Mouse (Mus musculus) lung, embryonic 14.5 days (tissue): ENCODE results near the gene Ano6. TPM values are rescaled to one million over a fixed set of nuclear protein-coding genes. Genes with fewer than 3 reads are reported as not detected.

ENCODE experiments used
- ATAC-seq: fragments of 200-750 bp; cut with Nextera tagmentation; 2 replicates; pipeline ENCODE4 v1.8.0; 2017; ENCODE audit warnings: mild to moderate bottlenecking, moderate TSS enrichment, moderate library complexity; ENCODE audit not compliant: insufficient read depth
- DNase-seq: peaks from one replicate; pipeline ENCODE4 v3.0.0-alpha.2; 2015
- H3K27ac ChIP-seq: fragments of 300-500 bp; sonication (generic); 2 replicates; pipeline ENCODE4 v1.5.1; 2014; ENCODE audit warnings: low read depth, mild to moderate bottlenecking, moderate library complexity
- H3K27me3 ChIP-seq: fragments of 300-500 bp; sonication (generic); 2 replicates; pipeline ENCODE4 v1.6.1; 2014; ENCODE audit warnings: low read length, control low read depth; ENCODE audit not compliant: insufficient read depth
- H3K36me3 ChIP-seq: fragments of 300-500 bp; sonication (generic); 2 replicates; pipeline ENCODE4 v1.6.1; 2014; ENCODE audit warnings: control low read depth; ENCODE audit not compliant: insufficient read depth
- H3K4me1 ChIP-seq: fragments of 300-500 bp; sonication (generic); 2 replicates; pipeline ENCODE4 v1.6.1; 2014; ENCODE audit warnings: antibody characterized with exemption, control low read depth; ENCODE audit not compliant: insufficient read depth
- H3K4me2 ChIP-seq: fragments of 300-500 bp; sonication (generic); 2 replicates; pipeline ENCODE4 v1.6.1; 2014; ENCODE audit warnings: mild to moderate bottlenecking
- H3K4me3 ChIP-seq: fragments of 300-500 bp; sonication (generic); 2 replicates; pipeline ENCODE4 v1.5.1; 2014; ENCODE audit warnings: low read depth, low read length
- H3K9ac ChIP-seq: fragments of 300-500 bp; sonication (generic); 2 replicates; pipeline ENCODE4 v1.6.1; 2014
- H3K9me3 ChIP-seq: fragments of 300-500 bp; sonication (generic); 2 replicates; pipeline ENCODE4 v1.6.1; 2016; ENCODE audit warnings: low read depth, low read length, control low read depth
- CTCF ChIP-seq: IDR thresholded peaks from 2 replicates; pipeline ENCODE4 v1.5.1; 2016; ENCODE audit warnings: antibody characterized with exemption, low read depth
- WGBS: fragments of 180-500 bp; shearing (Covaris S2); extraction: QIAGEN DNeasy Blood & Tissue Kit; methylation state at CpG from one replicate; pipeline ENCODE4 v1.1.7; 2014; 5-methylcytosine and 5-hydroxymethylcytosine counted together
- polyA plus RNA-seq: library from polyadenylated mRNA; unstranded; fragments of >200 nt; fragmentation: Nextera tagmentation; extraction: Ambion mirVana; gene quantifications from 2 replicates; pipeline ENCODE4 v1.2.1, GENCODE M21; 2014

The Ano6 gene
- polyA plus RNA-seq, 1 experiment from 2014 or later: 54.7 TPM

GRCm38 (mm10) chr15:95774674-95775414 is 15.8 kb upstream of the Ano6 start:
- 87% methylated on average over 9 of the region's 9 CpGs for WGBS
- no peak for TF ChIP-seq CTCF
- H3K36me3 ChIP-seq: no peaks in the 10 kb centered on the region
- no peak overlapping the region for H3K9ac ChIP-seq
- DNase-seq (no peak), ATAC-seq (no peak)
- no peak overlapping the region for H3K4me2 ChIP-seq
- no peaks in the 10 kb centered on the region for H3K9me3 ChIP-seq
- H3K27ac ChIP-seq: no peak overlapping the region
- H3K4me3 ChIP-seq: no peak overlapping the region
- H3K27me3 ChIP-seq: no peaks in the 10 kb centered on the region
- H3K4me1 ChIP-seq: no peaks in the 10 kb centered on the region

GRCm38 (mm10) chr15:95777743-95778142 is 12.9 kb upstream of the Ano6 start:
- Histone ChIP-seq H3K4me3 (no peak overlapping the region), H3K4me2 (no peak overlapping the region), H3K4me1 (no peaks in the 10 kb centered on the region), H3K9me3 (no peaks in the 10 kb centered on the region), H3K9ac (no peak overlapping the region), H3K27ac (no peak overlapping the region), H3K36me3 (no peaks in the 10 kb centered on the region), H3K27me3 (no peaks in the 10 kb centered on the region)
- 77% methylated on average over 2 of the region's 2 CpGs for WGBS
- TF ChIP-seq CTCF: no peak
- no peak for ATAC-seq
- DNase-seq: no peak

GRCm38 (mm10) chr15:95778710-95779109 is 11.9 kb upstream of the Ano6 start:
- Histone ChIP-seq H3K4me2 (no peak overlapping the region), H3K4me1 (no peaks in the 10 kb centered on the region), H3K9ac (no peak overlapping the region), H3K4me3 (no peak overlapping the region), H3K9me3 (no peaks in the 10 kb centered on the region), H3K27ac (no peak overlapping the region), H3K36me3 (no peaks in the 10 kb centered on the region), H3K27me3 (no peaks in the 10 kb centered on the region)
- DNase-seq (no peak), ATAC-seq (no peak)
- WGBS: 86% methylated on average over 4 of the region's 4 CpGs
- no peak for TF ChIP-seq CTCF

GRCm38 (mm10) chr15:95786624-95787023 is 4.0 kb upstream of the Ano6 start:
- WGBS: 85% methylated on average over 4 of the region's 4 CpGs
- Histone ChIP-seq H3K27me3 (no peaks in the 10 kb centered on the region), H3K9me3 (no peaks in the 10 kb centered on the region), H3K4me1 (no peaks in the 10 kb centered on the region), H3K4me3 (no peak overlapping the region), H3K9ac (no peak overlapping the region), H3K36me3 (no peaks in the 10 kb centered on the region), H3K4me2 (no peak overlapping the region), H3K27ac (no peak overlapping the region)
- DNase-seq (no peak), ATAC-seq (no peak)
- no peak for TF ChIP-seq CTCF

DNA sequence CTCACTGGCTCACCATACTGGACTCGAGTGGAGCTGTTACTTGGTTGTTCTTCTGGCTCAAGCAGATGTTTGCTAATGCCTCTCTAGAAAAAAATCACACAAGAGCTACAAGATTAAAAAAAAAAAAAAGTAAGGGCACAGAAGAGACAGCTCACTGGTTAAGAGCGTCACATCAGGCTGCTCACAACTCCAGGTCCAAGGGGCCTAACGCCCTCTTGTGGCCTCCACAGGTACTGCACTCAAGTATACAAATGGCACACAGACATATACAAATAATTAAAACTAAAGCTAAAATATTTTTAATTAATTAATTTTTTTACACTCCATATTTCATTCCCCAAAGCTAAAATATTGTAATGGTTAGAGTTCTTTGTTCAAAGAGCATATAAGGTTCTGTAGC is 3.1 kb upstream of the Ano6 start:
- H3K4me1 ChIP-seq: no peaks in the 10 kb centered on the region
- no peak overlapping the region for H3K27ac ChIP-seq
- 51% methylated on average over 3 of the region's 3 CpGs for WGBS
- peak; percentile 62 for TF ChIP-seq CTCF
- no peak overlapping the region for H3K4me3 ChIP-seq
- H3K4me2 ChIP-seq: no peak overlapping the region
- no peaks in the 10 kb centered on the region for H3K9me3 ChIP-seq
- H3K36me3 ChIP-seq: no peaks in the 10 kb centered on the region
- DNase-seq: no peak
- ATAC-seq: no peak
- H3K27me3 ChIP-seq: no peaks in the 10 kb centered on the region
- H3K9ac ChIP-seq: no peak overlapping the region

GRCm38 (mm10) chr15:95789562-95790528 is 798 bp upstream of the Ano6 start:
- Histone ChIP-seq H3K4me2 (peak overlapping the region; percentile 82), H3K36me3 (0 out of 2 replicates have a peak, but pooled peaks cover 5% of the 10 kb centered on the region), H3K9me3 (no peaks in the 10 kb centered on the region), H3K27ac (peak overlapping the region; percentile 83), H3K27me3 (no peaks in the 10 kb centered on the region), H3K4me1 (peaks cover 11% of the 10 kb centered on the region; the same call in 1 of the 2 replicates), H3K4me3 (peak overlapping the region; percentile 73), H3K9ac (peak overlapping the region; percentile 93)
- peak; percentile 51 for ATAC-seq
- no peak for DNase-seq
- WGBS: 16% methylated on average over 32 of the region's 32 CpGs
- TF ChIP-seq CTCF: peak; percentile 20; the same call in 1 of the 2 replicates
